Mouse (Mus musculus): ENCODE results near the gene Atp4a.

DNA sequence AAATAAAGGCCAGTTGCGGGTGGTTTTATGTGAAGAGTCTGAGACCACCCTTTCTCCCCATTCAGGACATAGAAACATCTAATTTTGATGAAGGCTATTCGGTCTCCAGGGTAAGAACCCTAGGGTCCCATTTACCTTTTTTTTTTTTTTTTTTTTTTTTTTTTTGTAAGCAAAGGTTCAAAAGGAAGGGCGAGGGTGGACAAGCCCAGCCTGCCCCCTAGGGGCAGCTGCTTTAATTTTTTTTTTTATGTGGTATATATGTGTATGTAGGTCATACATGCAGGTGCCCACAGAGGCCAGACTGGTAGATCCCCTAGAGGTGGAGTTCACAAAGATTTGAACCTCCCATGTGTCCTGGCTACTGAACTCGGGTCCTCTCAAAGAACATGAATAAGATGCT is 54.4 kb downstream of the Atp4a start:
- TF ChIP-seq CTCF (IDR thresholded peaks at IDR 0.05; ENCODE audit: borderline replicate concordance, extremely low read depth, insufficient read depth, insufficient read length) = no peak
- no peak for TF ChIP-seq POLR2A (IDR thresholded peaks at IDR 0.05; ENCODE audit: borderline replicate concordance, extremely low read depth, insufficient read depth, insufficient read length, poor library complexity, severe bottlenecking)

Measured in brain, embryonic 14.5 days (tissue).